Mouse (Mus musculus): Measurements from ENCODE around the gene Trp53tg5.

Trp53tg5 gene

GRCm38 (mm10) chr2:164453047-164453757 is 20.3 kb downstream of the Trp53tg5 start:
- in situ Hi-C loops (cut with MboI; ENCODE audit: low sequenced_read_pairs), result no loop called here

GRCm38 (mm10) chr2:164452000-164452676 is 21.4 kb downstream of the Trp53tg5 start:
- in situ Hi-C loops (cut with MboI; ENCODE audit: low sequenced_read_pairs), result no loop called here

- in situ Hi-C loops (cut with MboI; ENCODE audit: low sequenced_read_pairs), result no loop called here
Measured at GRCm38 (mm10) chr2:164449341-164450042, 24.0 kb downstream of the Trp53tg5 start.

GRCm38 (mm10) chr2:164448921-164449320 is 24.6 kb downstream of the Trp53tg5 start:
- in situ Hi-C loops (cut with MboI; ENCODE audit: low sequenced_read_pairs), result no loop called here

- in situ Hi-C loops (cut with MboI; ENCODE audit: low sequenced_read_pairs), result no loop called here
Measured at GRCm38 (mm10) chr2:164448140-164448539, 25.4 kb downstream of the Trp53tg5 start.

GRCm38 (mm10) chr2:164446086-164446469 is 27.4 kb downstream of the Trp53tg5 start:
- in situ Hi-C loops (cut with MboI; ENCODE audit: low sequenced_read_pairs), result no loop called here

GRCm38 (mm10) chr2:164445399-164446085 is 28.0 kb downstream of the Trp53tg5 start:
- in situ Hi-C loops (cut with MboI; ENCODE audit: low sequenced_read_pairs), result no loop called here

GRCm38 (mm10) chr2:164444701-164445100 is 28.8 kb downstream of the Trp53tg5 start:
- in situ Hi-C loops (cut with MboI; ENCODE audit: low sequenced_read_pairs), result no loop called here

GRCm38 (mm10) chr2:164443460-164444000 is 30.0 kb downstream of the Trp53tg5 start, which contains the start of gene Sdc4:
Sdc4 (minus strand) TSS chr2:164443887.
- in situ Hi-C loops (cut with MboI; ENCODE audit: low sequenced_read_pairs), result no loop called here

- in situ Hi-C loops (cut with MboI; ENCODE audit: low sequenced_read_pairs), result no loop called here
Measured at GRCm38 (mm10) chr2:164443051-164443437, 30.5 kb downstream of the Trp53tg5 start.

- in situ Hi-C loops (cut with MboI; ENCODE audit: low sequenced_read_pairs), result no loop called here
Measured at GRCm38 (mm10) chr2:164442315-164443050, 31.0 kb downstream of the Trp53tg5 start.

GRCm38 (mm10) chr2:164441731-164442130 is 31.8 kb downstream of the Trp53tg5 start:
- in situ Hi-C loops (cut with MboI; ENCODE audit: low sequenced_read_pairs), result no loop called here

GRCm38 (mm10) chr2:164441155-164441554 is 32.4 kb downstream of the Trp53tg5 start:
- in situ Hi-C loops (cut with MboI; ENCODE audit: low sequenced_read_pairs), result no loop called here

GRCm38 (mm10) chr2:164440314-164440713 is 33.2 kb downstream of the Trp53tg5 start:
- in situ Hi-C loops (cut with MboI; ENCODE audit: low sequenced_read_pairs), result no loop called here

- in situ Hi-C loops (cut with MboI; ENCODE audit: low sequenced_read_pairs), result no loop called here
Measured at GRCm38 (mm10) chr2:164439001-164439421, 34.5 kb downstream of the Trp53tg5 start.

- in situ Hi-C loops (cut with MboI; ENCODE audit: low sequenced_read_pairs), result no loop called here
Measured at GRCm38 (mm10) chr2:164438257-164438656, 35.3 kb downstream of the Trp53tg5 start.

GRCm38 (mm10) chr2:164437710-164438109 is 35.8 kb downstream of the Trp53tg5 start:
- in situ Hi-C loops (cut with MboI; ENCODE audit: low sequenced_read_pairs), result no loop called here

GRCm38 (mm10) chr2:164436961-164437360 is 36.6 kb downstream of the Trp53tg5 start:
- in situ Hi-C loops (cut with MboI; ENCODE audit: low sequenced_read_pairs), result no loop called here

- in situ Hi-C loops (cut with MboI; ENCODE audit: low sequenced_read_pairs), result no loop called here
Measured at GRCm38 (mm10) chr2:164436215-164436913, 37.2 kb downstream of the Trp53tg5 start.

All from CH12F3 (cell line).